Mouse (Mus musculus) testis, postnatal 10 days (tissue): ENCODE data around the gene Trim65.
"Not testable (repeated sequence)": the region's sequence is repeated elsewhere in the genome, so short reads cannot be mapped to it uniquely, and the experiment has no call there.

Source experiments
- DNase-seq: peaks from one replicate; pipeline ENCODE4 v3.0.0; 2021; ENCODE audit warnings: low spot score

The Trim65 gene

GRCm38 (mm10) chr11:116138468-116139138 is 7.7 kb upstream of the Trim65 start, which contains the start of gene Mrpl38:
Gene Mrpl38, minus strand, starts transcription at chr11:116138868.
- peak; percentile 90 for DNase-seq

- no peak for DNase-seq
Measured at GRCm38 (mm10) chr11:116138096-116138467, 7.2 kb upstream of the Trim65 start.

- DNase-seq, result no peak
Measured at GRCm38 (mm10) chr11:116134171-116134570, 3.2 kb upstream of the Trim65 start.

- DNase-seq, result peak; percentile 39
Measured at GRCm38 (mm10) chr11:116133497-116133896, 2.6 kb upstream of the Trim65 start.

- DNase-seq, result no peak
Measured at GRCm38 (mm10) chr11:116132366-116133333, 1.7 kb upstream of the Trim65 start.

- DNase-seq, result no peak
Measured at GRCm38 (mm10) chr11:116131349-116132170, 632 bp upstream of the Trim65 start.

GRCm38 (mm10) chr11:116129993-116130487 is 888 bp downstream of the Trim65 start:
- no peak for DNase-seq

GRCm38 (mm10) chr11:116129091-116129790 is 1.7 kb downstream of the Trim65 start:
- DNase-seq, result no peak

GRCm38 (mm10) chr11:116127986-116128385 is 2.9 kb downstream of the Trim65 start:
- DNase-seq, result no peak

GRCm38 (mm10) chr11:116127156-116127980 is 3.6 kb downstream of the Trim65 start, which contains the start of gene Trim47:
Gene Trim47, minus strand, starts transcription at chr11:116127210.
- DNase-seq, result peak; percentile 97

- no peak for DNase-seq
Measured at GRCm38 (mm10) chr11:116126261-116126660, 4.7 kb downstream of the Trim65 start.

- DNase-seq, result not testable (repeated sequence)
Measured at GRCm38 (mm10) chr11:116121731-116122245, 9.1 kb downstream of the Trim65 start.

GRCm38 (mm10) chr11:116117819-116118218 is 13.1 kb downstream of the Trim65 start:
- DNase-seq, result peak; percentile 62

- DNase-seq, result no peak
Measured at GRCm38 (mm10) chr11:116117241-116117640, 13.7 kb downstream of the Trim65 start.

GRCm38 (mm10) chr11:116111611-116112203 is 19.2 kb downstream of the Trim65 start:
- no peak for DNase-seq

GRCm38 (mm10) chr11:116111067-116111466 is 19.9 kb downstream of the Trim65 start:
- DNase-seq, result no peak

GRCm38 (mm10) chr11:116110540-116110939 is 20.4 kb downstream of the Trim65 start:
- DNase-seq, result no peak

GRCm38 (mm10) chr11:116110131-116110530 is 20.8 kb downstream of the Trim65 start:
- DNase-seq, result peak; percentile 95

GRCm38 (mm10) chr11:116109441-116110081 is 21.4 kb downstream of the Trim65 start:
- DNase-seq, result peak; percentile 69
